Mouse (Mus musculus) B cell, adult 2 months (primary cell): ENCODE results near the gene Usp32.

ENCODE experiments used
- DNase-seq, 2 experiments: peaks; one replicate each; pipeline ENCODE4 v3.0.0; 2022

Usp32 gene

GRCm38 (mm10) chr11:84978113-84978512, 161.8 kb downstream of the Usp32 start:
- peak in 1 of 2 experiments; percentile 23 for DNase-seq

DNA sequence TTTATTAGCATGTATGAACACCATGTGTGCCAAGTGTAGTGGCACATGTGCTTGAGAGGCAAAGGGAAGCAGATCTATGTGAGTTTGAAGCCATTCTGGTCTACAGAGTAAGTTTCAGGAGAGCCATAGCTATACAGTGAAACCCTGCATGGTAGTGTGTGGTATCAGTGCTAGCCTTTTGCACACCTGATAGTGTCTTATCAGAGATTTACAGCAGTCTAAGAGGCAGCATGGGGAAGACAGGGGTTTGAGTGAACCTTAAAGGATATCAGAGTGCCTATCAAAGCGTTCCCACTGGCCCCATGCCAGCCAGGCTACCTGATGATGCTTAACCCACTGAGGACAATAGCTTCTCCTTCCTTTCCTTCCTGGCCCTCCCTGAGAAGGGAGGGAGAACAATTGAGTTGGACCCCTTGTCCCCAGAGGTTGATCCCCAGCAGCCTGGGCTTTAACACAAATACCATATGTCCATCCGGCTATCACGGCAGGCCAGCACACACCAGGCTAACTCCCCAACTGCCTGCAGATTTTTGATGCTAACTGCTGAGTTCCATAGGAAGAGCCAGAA, 162.5 kb downstream of the Usp32 start:
- no peak for DNase-seq

GRCm38 (mm10) chr11:84976706-84977105, 163.3 kb downstream of the Usp32 start:
- no peak for DNase-seq

DNA sequence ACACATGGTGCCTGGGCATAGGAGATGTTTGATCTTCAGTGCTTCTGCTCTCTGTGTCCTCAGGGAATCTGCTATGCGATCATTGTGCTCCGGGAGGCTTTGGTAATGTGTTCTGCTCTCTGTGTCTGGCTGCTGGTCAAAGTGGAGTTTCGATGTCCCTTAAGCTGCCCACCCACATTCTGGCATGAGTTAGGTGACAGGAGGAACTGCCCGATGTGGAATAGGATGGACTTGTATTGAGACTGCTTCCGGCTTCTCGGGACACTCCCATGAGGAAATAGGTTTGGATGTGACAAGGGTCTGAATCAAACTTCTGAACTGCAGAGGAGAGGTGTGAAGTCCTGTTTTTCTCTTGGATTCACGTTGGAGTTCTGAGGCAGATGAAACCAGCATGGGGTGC, 165.4 kb downstream of the Usp32 start:
- no peak for DNase-seq

GRCm38 (mm10) chr11:84973661-84974060, 166.3 kb downstream of the Usp32 start:
- no peak for DNase-seq

DNA sequence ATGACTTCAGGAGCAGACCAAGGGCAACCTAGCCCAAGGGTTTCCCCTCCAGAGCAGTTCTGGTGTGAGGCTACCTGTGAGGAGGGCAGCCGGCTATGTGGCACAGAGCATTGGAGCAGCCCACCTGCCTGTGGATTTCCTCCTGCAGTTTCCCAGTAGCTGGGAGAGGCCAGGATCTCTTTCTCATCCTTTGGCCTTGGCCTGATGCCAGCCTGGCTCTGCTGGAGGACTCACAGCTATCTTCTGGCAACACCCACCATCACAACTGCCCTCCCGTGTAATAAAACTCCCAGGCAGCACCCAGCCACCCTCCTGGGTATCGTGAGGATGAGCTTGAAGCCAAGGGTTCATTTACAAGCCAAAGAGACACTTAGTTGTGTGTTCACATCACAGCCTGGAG, 167.9 kb downstream of the Usp32 start:
- no peak for DNase-seq

GRCm38 (mm10) chr11:84968775-84969174, 171.2 kb downstream of the Usp32 start:
- DNase-seq, result no peak

DNA sequence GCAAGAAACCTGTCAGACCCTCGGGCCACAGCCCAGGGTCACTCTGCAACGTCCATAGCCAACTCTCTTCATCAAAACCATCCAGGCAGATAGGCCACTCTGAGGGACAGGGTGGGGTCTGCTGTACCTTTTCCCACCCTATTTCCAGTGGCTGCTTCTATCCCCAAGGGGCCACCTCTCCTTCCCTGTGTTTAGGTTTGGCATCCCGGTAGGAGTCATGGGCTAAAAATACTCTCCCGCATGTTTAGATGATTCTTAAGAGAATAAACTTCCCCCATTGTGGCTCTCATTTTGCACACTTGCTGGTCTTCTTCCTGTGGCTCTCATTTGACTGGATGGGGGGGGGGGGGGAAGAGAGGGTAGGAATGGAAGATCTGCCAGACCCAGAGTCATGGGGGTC, 171.7 kb downstream of the Usp32 start:
- DNase-seq, result no peak

- no peak for DNase-seq
These were observed 172.8 kb downstream of the Usp32 start for GRCm38 (mm10) chr11:84967113-84967512.

GRCm38 (mm10) chr11:84966696-84967095, 173.3 kb downstream of the Usp32 start:
- no peak for DNase-seq

DNA sequence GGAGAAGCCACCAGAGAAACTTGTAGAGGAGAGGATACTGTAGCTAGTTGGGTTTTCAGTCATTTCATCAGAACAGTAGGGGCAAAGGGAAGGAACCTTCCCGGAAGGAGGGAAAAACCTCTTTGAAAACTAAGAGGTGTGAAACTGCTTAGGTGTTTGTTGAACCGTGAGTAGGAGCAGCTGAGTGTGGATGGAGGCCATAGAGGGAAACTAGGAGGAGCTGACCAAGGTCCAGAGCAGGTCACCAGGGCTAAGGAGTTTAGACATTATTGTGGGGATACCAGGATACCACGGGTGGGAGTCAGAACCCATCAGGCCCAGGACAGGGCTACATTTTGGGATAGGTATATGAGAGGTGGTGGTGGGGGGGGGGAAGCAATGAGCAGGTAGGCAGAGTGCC, 176.4 kb downstream of the Usp32 start:
- DNase-seq, result no peak

- DNase-seq, result no peak
These were observed 177.4 kb downstream of the Usp32 start for GRCm38 (mm10) chr11:84962536-84962935.

DNA sequence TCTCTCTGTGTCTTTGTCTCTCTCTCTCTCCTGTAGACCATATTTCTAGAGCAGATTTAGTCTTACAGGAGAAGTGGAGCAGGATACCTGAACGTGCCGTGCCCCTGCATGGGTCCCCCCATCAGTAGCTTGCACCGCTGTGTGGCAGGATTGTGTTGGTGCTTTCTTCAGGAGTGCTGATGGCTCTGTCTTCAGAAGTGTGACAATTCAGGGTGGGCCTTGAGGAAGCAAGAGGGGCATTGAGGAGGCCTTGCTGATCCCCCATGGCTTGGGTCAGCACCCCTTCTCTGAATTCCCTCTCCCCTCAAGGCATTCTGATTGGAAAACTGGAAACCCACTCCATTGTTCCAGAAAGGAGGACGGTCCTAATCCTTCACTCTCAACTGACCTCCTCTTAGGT, 178.4 kb downstream of the Usp32 start:
- DNase-seq, result no peak

DNA sequence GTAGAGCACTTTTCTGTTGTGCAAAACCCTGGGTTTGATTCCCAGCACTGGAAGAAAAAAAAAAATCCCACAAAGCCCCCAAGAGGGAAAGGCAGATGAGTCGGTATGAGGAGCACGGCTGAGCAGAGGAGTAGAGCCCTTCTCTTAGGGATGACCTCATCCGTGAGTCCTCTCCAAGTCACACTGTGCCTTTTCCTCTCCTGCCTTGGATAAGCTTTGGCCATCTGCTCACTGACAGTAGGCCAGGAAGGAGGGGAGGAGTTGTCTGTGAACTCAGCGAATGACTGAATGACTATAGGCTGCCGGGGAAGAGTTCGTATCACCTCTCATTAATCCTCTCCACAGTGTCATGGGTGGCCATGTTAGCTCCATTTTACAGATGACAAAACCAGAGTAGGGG, 179.2 kb downstream of the Usp32 start:
- DNase-seq, result no peak

GRCm38 (mm10) chr11:84960291-84960690, 179.7 kb downstream of the Usp32 start:
- DNase-seq, result no peak

GRCm38 (mm10) chr11:84959701-84960181, 180.2 kb downstream of the Usp32 start:
- DNase-seq, result no peak

GRCm38 (mm10) chr11:84959181-84959580, 180.8 kb downstream of the Usp32 start:
- no peak for DNase-seq

DNA sequence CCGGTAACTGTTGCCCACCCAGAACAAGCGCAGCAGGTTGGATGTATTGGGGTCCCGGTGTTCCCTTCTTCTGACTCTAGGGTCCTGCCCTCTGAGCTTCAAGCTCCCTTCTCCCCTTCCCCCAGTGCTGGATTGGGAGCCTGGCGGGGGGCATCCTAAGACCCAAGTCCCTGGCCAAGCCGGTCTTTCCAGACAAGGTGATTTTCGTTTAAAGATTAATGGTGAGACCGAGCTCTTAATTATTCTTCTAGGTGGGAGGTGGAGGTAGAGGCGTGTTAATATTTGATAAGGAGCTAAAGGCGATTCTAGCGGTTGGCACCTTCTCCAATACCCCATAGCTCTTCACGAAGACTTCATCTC, 181.7 kb downstream of the Usp32 start:
- no peak for DNase-seq

DNA sequence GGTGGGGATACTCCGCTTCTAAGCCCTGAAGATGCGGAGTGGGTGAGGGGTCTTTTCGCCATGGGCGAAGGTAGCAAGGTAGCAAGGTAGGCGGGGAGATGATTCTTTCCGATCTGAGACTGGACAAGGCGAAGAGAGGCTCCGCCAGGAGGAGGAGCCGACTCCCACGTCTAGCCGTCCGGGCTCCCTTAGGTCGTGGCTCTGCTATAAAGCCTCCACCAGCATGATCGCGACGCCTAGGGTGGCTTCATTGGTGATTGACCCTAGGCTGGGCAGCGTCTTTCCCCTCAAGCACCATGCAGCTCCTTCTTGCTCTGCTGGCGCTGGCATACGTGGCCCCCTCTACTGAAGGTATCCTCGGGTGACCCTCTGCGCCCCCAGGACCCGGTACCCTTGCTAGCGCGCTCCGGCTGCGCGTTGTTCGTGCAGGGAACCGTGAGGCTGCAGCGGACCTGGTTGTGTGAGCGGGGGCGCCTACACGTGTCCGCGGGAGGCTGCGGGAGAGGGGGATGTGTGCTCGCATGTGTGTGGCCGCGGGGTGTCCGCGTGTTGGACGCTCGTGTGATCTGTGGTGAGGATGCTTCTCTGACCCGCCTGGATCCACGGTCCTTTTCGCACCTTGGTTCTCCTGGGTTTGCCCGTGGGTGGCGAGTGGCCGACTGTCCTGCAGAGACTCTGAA, 182.2 kb downstream of the Usp32 start, which contains the start of gene Car4:
Gene Car4, plus strand, starts transcription at position 196 of the 680 bp plus-strand sequence.
- DNase-seq, result no peak

GRCm38 (mm10) chr11:84957171-84957570, 182.8 kb downstream of the Usp32 start:
- no peak for DNase-seq

GRCm38 (mm10) chr11:84956400-84956799, 183.6 kb downstream of the Usp32 start:
- no peak for DNase-seq

DNA sequence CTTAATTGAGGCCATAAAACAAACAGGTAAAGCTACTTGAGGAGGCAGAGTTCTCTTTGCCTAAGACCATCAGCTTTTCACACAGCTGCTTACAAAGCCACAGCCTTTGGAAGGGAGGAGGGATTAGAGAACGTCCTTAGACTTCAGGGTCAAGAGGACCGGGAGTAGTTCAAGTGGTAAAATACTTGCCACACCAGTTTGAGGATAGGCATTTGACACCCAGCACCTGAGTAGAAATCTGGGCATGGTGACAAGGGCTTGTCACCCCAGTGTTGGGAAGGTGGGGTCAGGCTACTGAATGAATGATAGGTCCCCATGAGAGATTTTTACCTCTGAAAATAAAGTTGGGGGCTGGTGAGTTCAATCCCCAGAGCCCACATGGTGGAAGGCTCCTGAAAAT, 187.3 kb downstream of the Usp32 start:
- no peak for DNase-seq

- DNase-seq, result no peak
These were observed 191.4 kb downstream of the Usp32 start for GRCm38 (mm10) chr11:84948526-84948925.

DNA sequence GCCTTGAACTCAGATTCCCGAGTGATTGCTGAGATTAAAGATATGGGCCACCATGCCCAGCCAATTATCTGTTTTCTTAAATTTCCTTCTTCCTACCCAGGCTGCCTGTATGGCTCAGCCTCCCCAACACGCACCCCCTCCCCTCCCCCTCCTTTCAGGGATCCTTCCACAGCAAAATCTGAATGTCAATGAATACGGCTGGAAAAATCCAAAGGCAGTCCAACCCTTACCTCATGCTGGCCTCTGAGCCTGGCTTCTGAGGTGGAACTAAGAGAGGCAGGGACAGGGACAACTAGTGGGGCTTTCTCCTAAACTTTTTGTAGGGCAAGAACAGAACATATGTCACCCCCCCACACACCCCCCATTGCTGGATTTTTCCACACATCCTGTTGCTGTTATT, 191.8 kb downstream of the Usp32 start:
- DNase-seq, result no peak

DNA sequence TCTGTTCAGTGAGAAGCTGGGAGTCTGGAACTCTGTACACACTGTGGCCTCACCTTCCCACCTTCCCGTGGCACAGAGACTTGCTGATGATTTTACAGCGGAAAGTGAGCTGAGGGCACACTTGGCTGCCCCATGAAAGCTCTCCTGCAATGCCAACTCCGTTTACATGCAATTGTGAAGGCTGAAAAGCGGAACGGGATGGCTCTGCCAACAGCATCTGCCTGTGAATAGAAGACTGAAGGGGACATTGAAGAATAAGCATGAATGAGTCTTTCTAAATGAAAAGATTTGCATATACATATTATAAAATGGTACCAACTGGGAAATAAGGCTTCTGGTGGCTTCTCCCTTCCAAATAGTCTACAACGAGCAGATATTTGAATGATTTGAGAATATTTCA, 192.8 kb downstream of the Usp32 start:
- DNase-seq, result no peak
